Mouse (Mus musculus) MEL (cell line): ENCODE measurements around the gene Prrx2. TPM values are rescaled to one million over a fixed set of nuclear protein-coding genes. Genes with fewer than 3 reads are reported as not detected.

Experiments used
- DNase-seq: peaks from one replicate; pipeline ENCODE4 v3.0.0; 2011; ENCODE audit warnings: low read depth, low spot score
- H3K27ac ChIP-seq: 2 replicates; pipeline ENCODE4 v1.5.1; 2012; ENCODE audit warnings: low read depth, mild to moderate bottlenecking, control low read depth, low read length, moderate library complexity; ENCODE audit not compliant: control insufficient read depth
- H3K27me3 ChIP-seq, 2 experiments: fragments of 150-350 bp in 1 of 2; sonication (generic) in 1 of 2; 2 replicates each; pipeline ENCODE4 v1.6.1; 2012; ENCODE audit warnings: low read length in 2 of 2, mild to moderate bottlenecking in 2 of 2, improper control_type of control experiment in 1 of 2, moderate library complexity in 1 of 2; ENCODE audit not compliant: insufficient read depth in 2 of 2, control insufficient read depth in 1 of 2
- H3K36me3 ChIP-seq, 2 experiments: 2 replicates each; pipeline ENCODE4 v1.6.1; 2012 to 2014; ENCODE audit warnings: low read length in 2 of 2, improper control_type of control experiment in 1 of 2, inconsistent platforms in 1 of 2, mild to moderate bottlenecking in 1 of 2; ENCODE audit not compliant: insufficient read depth in 2 of 2, control insufficient read depth in 1 of 2
- H3K4me1 ChIP-seq, 2 experiments: fragments of 150-350 bp in 1 of 2; sonication (generic) in 1 of 2; 2 replicates each; pipeline ENCODE4 v1.6.1; 2012; ENCODE audit warnings: low read length in 2 of 2, improper control_type of control experiment in 1 of 2, mild to moderate bottlenecking in 1 of 2; ENCODE audit not compliant: insufficient read depth in 2 of 2, control insufficient read depth in 1 of 2
- H3K4me3 ChIP-seq, 2 experiments: fragments of 150-350 bp in 1 of 2; sonication (generic) in 1 of 2; 2 replicates each; pipeline ENCODE4 v1.5.1; 2012; ENCODE audit warnings: low read depth in 2 of 2, low read length in 2 of 2, mild to moderate bottlenecking in 2 of 2, moderate library complexity in 2 of 2, control low read depth in 1 of 2, improper control_type of control experiment in 1 of 2; ENCODE audit not compliant: control insufficient read depth in 1 of 2, insufficient read depth in 1 of 2
- H3K79me2 ChIP-seq: 2 replicates; pipeline ENCODE4 v1.6.1; 2012; ENCODE audit warnings: mild to moderate bottlenecking, low read length, moderate library complexity; ENCODE audit not compliant: control insufficient read depth, poor library complexity, insufficient read depth
- H3K9ac ChIP-seq: 2 replicates; pipeline ENCODE4 v1.6.1; 2012; ENCODE audit warnings: low read depth, mild to moderate bottlenecking, control low read depth, low read length, moderate library complexity; ENCODE audit not compliant: control insufficient read depth, poor library complexity, severe bottlenecking
- H3K9me3 ChIP-seq: fragments of 150-350 bp; sonication (generic); replicated peaks from 2 replicates; pipeline ENCODE4 v1.6.1; 2012; ENCODE audit warnings: mild to moderate bottlenecking, low read length, improper control_type of control experiment, moderate library complexity; ENCODE audit not compliant: insufficient read depth
- BHLHE40 ChIP-seq: IDR thresholded peaks from 2 replicates; pipeline ENCODE4 v1.6.1; 2012; ENCODE audit warnings: low read depth, mild to moderate bottlenecking, inconsistent platforms, low read length, improper control_type of control experiment, borderline replicate concordance
- CHD1 ChIP-seq: IDR thresholded peaks from 2 replicates; pipeline ENCODE4 v1.6.1; 2012; ENCODE audit warnings: low read depth, mild to moderate bottlenecking, inconsistent platforms, low read length, improper control_type of control experiment
- E2F4 ChIP-seq: IDR thresholded peaks from 2 replicates; pipeline ENCODE4 v1.6.1; 2011; ENCODE audit warnings: low read depth, low read length, improper control_type of control experiment, borderline replicate concordance
- GABPA ChIP-seq: IDR thresholded peaks from 2 replicates; pipeline ENCODE4 v1.6.1; 2012; ENCODE audit warnings: low read depth, mild to moderate bottlenecking, inconsistent platforms, low read length, improper control_type of control experiment, moderate library complexity
- GATA1 ChIP-seq: IDR thresholded peaks from 2 replicates; pipeline ENCODE4 v1.6.1; 2011; ENCODE audit warnings: low read depth, low read length, improper control_type of control experiment
- JUND ChIP-seq: IDR thresholded peaks from 2 replicates; pipeline ENCODE4 v1.6.1; 2011; ENCODE audit warnings: low read depth, mild to moderate bottlenecking, improper control_type of control experiment, low read length
- KAT2A ChIP-seq: conservative IDR thresholded peaks from 2 replicates; pipeline ENCODE4 v1.6.1; 2012; ENCODE audit warnings: low read depth, low read length, improper control_type of control experiment, inconsistent platforms
- MYB ChIP-seq: IDR thresholded peaks from 2 replicates; pipeline ENCODE4 v1.6.1; 2011; ENCODE audit warnings: mild to moderate bottlenecking, low read depth, low read length, improper control_type of control experiment
- MYC ChIP-seq: IDR thresholded peaks from 2 replicates; pipeline ENCODE4 v1.6.1; 2011; ENCODE audit warnings: low read depth, mild to moderate bottlenecking, low read length, improper control_type of control experiment, moderate library complexity
- NELFE ChIP-seq: IDR thresholded peaks from 2 replicates; pipeline ENCODE4 v1.6.1; 2011; ENCODE audit warnings: low read depth, low read length, improper control_type of control experiment
- POLR2AphosphoS2 ChIP-seq: IDR thresholded peaks from 2 replicates; pipeline ENCODE4 v1.6.1; 2011; ENCODE audit warnings: low read length, improper control_type of control experiment
- POLR2AphosphoS5 ChIP-seq: IDR thresholded peaks from 2 replicates; pipeline ENCODE4 v1.6.1; 2012; ENCODE audit warnings: low read depth, borderline replicate concordance, mild to moderate bottlenecking, inconsistent platforms, low read length, moderate library complexity, mixed read lengths
- RAD21 ChIP-seq: IDR thresholded peaks from 2 replicates; pipeline ENCODE4 v1.6.1; 2011; ENCODE audit warnings: mild to moderate bottlenecking, low read depth, low read length, improper control_type of control experiment
- RCOR1 ChIP-seq: IDR thresholded peaks from 2 replicates; pipeline ENCODE4 v1.6.1; 2012; ENCODE audit warnings: low read depth, mild to moderate bottlenecking, inconsistent platforms, low read length, improper control_type of control experiment
- SMC3 ChIP-seq: IDR thresholded peaks from 2 replicates; pipeline ENCODE4 v1.6.1; 2011; ENCODE audit warnings: low read depth, low read length, improper control_type of control experiment
- TBP ChIP-seq: IDR thresholded peaks from 2 replicates; pipeline ENCODE4 v1.8.0; 2011; ENCODE audit warnings: low read depth, low read length, improper control_type of control experiment
- UBTF ChIP-seq: IDR thresholded peaks from 2 replicates; pipeline ENCODE4 v1.6.1; 2012; ENCODE audit warnings: low read depth, mild to moderate bottlenecking, inconsistent platforms, low read length, improper control_type of control experiment, moderate library complexity, borderline replicate concordance; ENCODE audit not compliant: insufficient read depth
- ZC3H11A ChIP-seq: IDR thresholded peaks from 2 replicates; pipeline ENCODE4 v1.6.1; 2012; ENCODE audit warnings: low read depth, mild to moderate bottlenecking, inconsistent platforms, low read length, improper control_type of control experiment
- ZKSCAN1 ChIP-seq: IDR thresholded peaks from 2 replicates; pipeline ENCODE4 v1.6.1; 2012; ENCODE audit warnings: low read depth, mild to moderate bottlenecking, inconsistent platforms, low read length, improper control_type of control experiment, moderate library complexity
- ZMIZ1 ChIP-seq: IDR thresholded peaks from 2 replicates; pipeline ENCODE4 v1.6.1; 2012; ENCODE audit warnings: low read depth, mild to moderate bottlenecking, inconsistent platforms, low read length, improper control_type of control experiment, moderate library complexity
- polyA plus RNA-seq, 2 experiments: library from polyadenylated mRNA; stranded (reverse) in 1 of 2; unstranded in 1 of 2; fragments of >175 nt in 1 of 2; fragments of >200 nt in 1 of 2; gene quantifications; 2 replicates each; pipeline versions ENCODE4 v1.2.1 to v1.2.4; 2012; ENCODE audit warnings: low replicate concordance in 2 of 2, low read depth in 1 of 2; ENCODE audit not compliant: insufficient read length in 2 of 2, insufficient read depth in 1 of 2, missing spikeins in 1 of 2
- total RNA-seq: library from RNA; depleted of rRNA; stranded (reverse); fragments of 300-350 nt; gene quantifications from 2 replicates; pipeline ENCODE4 v1.2.3, GENCODE M21; 2012; rRNA removed

The Prrx2 gene
- not detected in 2 replicates for total RNA-seq
- polyA plus RNA-seq: not detected

DNA sequence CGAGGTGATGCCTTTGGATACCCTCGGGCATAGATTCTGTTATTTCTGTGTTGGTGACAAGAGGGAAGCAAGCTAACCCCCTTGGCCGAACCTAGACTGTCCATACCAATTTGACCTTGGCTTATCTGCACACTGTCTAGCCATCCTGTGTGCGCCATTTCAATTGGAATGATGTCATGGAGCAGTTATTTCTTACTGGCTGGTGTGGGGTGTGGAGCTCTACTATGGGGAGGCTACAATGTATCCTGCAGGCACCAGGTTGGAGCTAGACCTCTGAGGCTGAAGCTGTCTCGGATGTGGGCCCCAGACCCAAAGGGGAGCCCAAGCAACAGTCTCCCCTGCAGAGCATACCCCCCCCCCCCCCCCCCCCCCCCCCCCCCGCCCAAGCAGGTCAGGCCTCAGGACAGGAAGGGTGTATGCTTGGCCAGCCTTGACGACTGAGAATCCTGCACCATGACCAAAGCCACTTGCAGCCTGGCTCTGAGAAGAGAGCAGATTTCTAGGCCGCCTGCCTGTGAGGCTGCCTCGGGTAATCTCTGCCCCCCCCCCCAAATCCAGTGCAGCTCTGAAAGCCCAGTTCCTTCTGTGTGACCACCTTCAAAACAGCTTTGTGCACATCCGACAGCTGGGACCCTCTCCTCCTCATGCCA is at the start of gene Prrx2:
Gene Prrx2 (plus strand): TSS at position 600 of the 650 bp plus-strand sequence.
- no peaks in the 10 kb centered on the region for H3K79me2 ChIP-seq
- H3K9ac ChIP-seq: no peak within 1 kb of the TSS
- no peak for DNase-seq
- peaks cover 2 to 3% of the 10 kb centered on the region in 2 experiments; a peak in 3 of 4 replicates for H3K27me3 ChIP-seq
- no peak within 1 kb of the TSS for H3K4me3 ChIP-seq
- H3K4me1 ChIP-seq: peaks cover 0 to 9% of the 10 kb centered on the region in 2 experiments; a peak in 1 of 4 replicates
- H3K9me3 ChIP-seq: no peaks in the 10 kb centered on the region
- H3K27ac ChIP-seq: no peak within 1 kb of the TSS
- H3K36me3 ChIP-seq: no peaks in the 10 kb centered on the region
- TF ChIP-seq KAT2A (no peak), TBP (no peak), NELFE (no peak), POLR2AphosphoS2 (no peak), RCOR1 (no peak), SMC3 (no peak), MYB (no peak), E2F4 (no peak), POLR2AphosphoS5 (no peak), GABPA (no peak), ZKSCAN1 (no peak), BHLHE40 (no peak), MYC (no peak), CHD1 (no peak), ZC3H11A (no peak), GATA1 (no peak)
- TF ChIP-seq, all 39 proteins: peak for 0

DNA sequence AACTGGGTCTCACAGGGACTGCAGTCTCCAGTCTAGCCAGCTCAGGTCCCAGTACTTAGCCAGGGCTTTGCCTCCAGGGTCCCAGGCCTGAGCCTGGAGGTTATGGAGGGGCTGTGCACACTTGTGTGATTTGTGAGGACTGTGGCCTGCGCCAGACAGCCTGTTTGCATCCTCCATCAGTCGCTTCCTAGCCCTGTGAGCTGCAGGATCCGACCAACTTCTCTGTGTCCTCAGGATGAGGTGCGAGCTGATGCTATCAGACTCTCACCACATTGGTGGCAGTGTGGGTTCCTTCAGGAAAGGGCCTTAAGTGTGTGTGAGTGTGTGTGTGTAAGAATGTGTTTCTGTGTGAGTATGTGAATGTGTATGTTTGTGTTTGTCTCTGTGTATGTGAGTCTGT is 47.3 kb upstream of the Prrx2 start:
- H3K79me2 ChIP-seq: no peaks in the 10 kb centered on the region
- peaks cover 0 to 9% of the 10 kb centered on the region in 2 experiments for H3K4me1 ChIP-seq
- no peak overlapping the region for H3K4me3 ChIP-seq
- H3K36me3 ChIP-seq: no peaks in the 10 kb centered on the region
- no peaks in the 10 kb centered on the region for H3K9me3 ChIP-seq
- TF ChIP-seq RAD21: no peak
- no peak for TF ChIP-seq ZMIZ1
- no peak for TF ChIP-seq JUND
- TF ChIP-seq ZKSCAN1: no peak
- no peak for TF ChIP-seq UBTF
- TF ChIP-seq CHD1: no peak
- TF ChIP-seq, all 39 proteins: peak for 0
- Histone ChIP-seq H3K27ac (no peak overlapping the region), H3K27me3 (no peaks in the 10 kb centered on the region), H3K9ac (no peak overlapping the region)
- DNase-seq: no peak
